Mouse (Mus musculus) testis, adult 2 months (tissue): ENCODE measurements around the gene A230050P20Rik. TPM values are rescaled to one million over a fixed set of nuclear protein-coding genes. Genes with fewer than 3 reads are reported as not detected.

Source experiments
- H3K27ac ChIP-seq: fragments of 200-500 bp; 2 replicates; pipeline ENCODE4 v1.5.1; 2012; ENCODE audit warnings: low read depth, low read length; ENCODE audit not compliant: control insufficient read depth, insufficient read depth
- H3K27me3 ChIP-seq: fragments of 200-500 bp; 2 replicates; pipeline ENCODE4 v1.6.1; 2012; ENCODE audit warnings: mild to moderate bottlenecking, low read length, moderate library complexity; ENCODE audit not compliant: control insufficient read depth, insufficient read depth
- H3K36me3 ChIP-seq: fragments of 200-500 bp; 2 replicates; pipeline ENCODE4 v1.6.1; 2012; ENCODE audit warnings: mild to moderate bottlenecking, low read length; ENCODE audit not compliant: control insufficient read depth, insufficient read depth
- H3K4me1 ChIP-seq: fragments of 200-500 bp; 2 replicates; pipeline ENCODE4 v1.6.1; 2012; ENCODE audit warnings: low read length; ENCODE audit not compliant: control insufficient read depth, insufficient read depth
- H3K4me3 ChIP-seq: fragments of 200-500 bp; 2 replicates; pipeline ENCODE4 v1.5.1; 2012; ENCODE audit warnings: low read depth, mild to moderate bottlenecking, low read length, moderate library complexity, mixed read lengths; ENCODE audit not compliant: control insufficient read depth
- CTCF ChIP-seq: fragments of 200-500 bp; IDR thresholded peaks from 2 replicates; pipeline ENCODE4 v1.5.1; 2012; ENCODE audit warnings: low read depth, mild to moderate bottlenecking, inconsistent platforms, low read length, moderate library complexity; ENCODE audit not compliant: control insufficient read depth, insufficient read depth, insufficient replicate concordance
- POLR2A ChIP-seq: fragments of 200-500 bp; IDR thresholded peaks from 2 replicates; pipeline ENCODE4 v1.6.1; 2012; ENCODE audit warnings: low read depth, mild to moderate bottlenecking, inconsistent platforms, low read length, moderate library complexity; ENCODE audit not compliant: control insufficient read depth
- polyA plus RNA-seq: library from polyadenylated mRNA; depleted of rRNA; stranded (reverse); fragments of >200 nt; gene quantifications from 2 replicates; pipeline ENCODE4 v1.2.3, GENCODE M21; 2012

A230050P20Rik gene
- polyA plus RNA-seq, 1 experiment: 2.6 TPM

DNA sequence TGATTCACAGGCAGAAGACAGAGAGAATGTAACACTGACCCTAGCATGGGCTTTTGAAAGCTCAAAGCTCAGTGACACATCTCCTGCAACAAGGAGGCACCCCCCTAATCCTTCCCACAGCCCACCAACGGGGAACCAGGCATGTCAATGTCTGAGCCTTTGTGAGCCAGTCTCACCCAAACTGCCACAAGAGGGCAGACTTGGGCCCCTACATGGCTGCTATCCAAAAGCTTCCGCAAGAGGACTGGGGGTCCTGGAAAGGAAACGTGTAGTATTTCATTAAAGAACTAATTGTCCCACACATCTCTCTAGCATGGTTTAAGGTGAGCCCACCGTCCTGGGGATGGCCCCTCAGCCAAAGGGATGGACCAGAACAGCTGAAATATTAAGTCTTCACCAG lies 6.6 kb upstream of the A230050P20Rik start:
- Histone ChIP-seq H3K27ac (no peak overlapping the region), H3K36me3 (no peaks in the 10 kb centered on the region), H3K27me3 (no peaks in the 10 kb centered on the region), H3K4me1 (no peaks in the 10 kb centered on the region), H3K4me3 (no peak overlapping the region)
- no peak for TF ChIP-seq POLR2A
- TF ChIP-seq CTCF: no peak

DNA sequence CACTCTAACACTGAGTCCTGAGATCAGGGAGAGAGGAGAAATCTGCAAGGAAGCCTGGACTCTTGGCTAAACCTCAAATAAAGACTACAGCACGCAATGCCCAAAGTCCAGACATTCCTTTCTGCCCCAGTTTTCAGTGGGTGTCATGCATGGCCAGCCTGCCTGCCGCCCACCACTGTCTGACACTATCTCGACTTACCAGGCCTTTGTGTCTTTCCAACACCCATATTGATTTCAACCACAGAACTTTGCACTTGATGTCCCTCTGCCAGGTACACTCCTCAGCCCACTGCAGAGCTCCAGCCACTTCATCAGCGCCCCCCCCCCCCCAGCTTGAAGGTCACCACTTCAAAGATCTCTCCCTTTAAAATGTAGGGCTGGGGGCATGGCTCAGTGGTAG lies 6.2 kb upstream of the A230050P20Rik start:
- TF ChIP-seq CTCF: no peak
- no peak for TF ChIP-seq POLR2A
- no peak overlapping the region for H3K4me3 ChIP-seq
- H3K27me3 ChIP-seq: no peaks in the 10 kb centered on the region
- no peaks in the 10 kb centered on the region for H3K4me1 ChIP-seq
- H3K36me3 ChIP-seq: no peaks in the 10 kb centered on the region
- H3K27ac ChIP-seq: no peak overlapping the region

DNA sequence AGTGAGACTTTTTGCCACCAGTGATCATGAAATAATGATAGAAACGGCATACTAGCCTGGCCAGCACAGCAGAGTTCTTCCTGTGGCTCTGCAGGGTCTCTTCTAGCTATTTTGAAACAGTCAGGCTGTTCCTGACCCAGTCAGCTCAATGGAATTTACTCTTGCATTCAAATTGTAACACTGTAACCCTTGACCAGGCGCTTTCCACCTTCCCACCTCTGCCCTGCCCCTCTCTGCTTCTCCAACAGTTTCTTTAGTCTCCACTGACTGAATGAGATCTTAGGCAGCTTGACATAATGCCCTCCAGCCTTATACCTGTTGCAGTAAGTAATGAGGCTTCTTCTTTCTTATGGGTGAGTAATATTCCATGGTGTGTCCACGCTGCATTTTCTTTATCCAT lies 1.6 kb upstream of the A230050P20Rik start:
- TF ChIP-seq POLR2A (no peak), CTCF (no peak)
- Histone ChIP-seq H3K4me3 (no peak overlapping the region), H3K27ac (no peak overlapping the region), H3K4me1 (peaks cover 7% of the 10 kb centered on the region), H3K27me3 (no peaks in the 10 kb centered on the region), H3K36me3 (no peaks in the 10 kb centered on the region)

GRCm38 (mm10) chr9:20869246-20869645 lies 804 bp downstream of the A230050P20Rik start:
- no peaks in the 10 kb centered on the region for H3K36me3 ChIP-seq
- no peak for TF ChIP-seq POLR2A
- no peak overlapping the region for H3K4me3 ChIP-seq
- H3K4me1 ChIP-seq: peaks cover 7% of the 10 kb centered on the region
- no peak overlapping the region for H3K27ac ChIP-seq
- H3K27me3 ChIP-seq: no peaks in the 10 kb centered on the region

DNA sequence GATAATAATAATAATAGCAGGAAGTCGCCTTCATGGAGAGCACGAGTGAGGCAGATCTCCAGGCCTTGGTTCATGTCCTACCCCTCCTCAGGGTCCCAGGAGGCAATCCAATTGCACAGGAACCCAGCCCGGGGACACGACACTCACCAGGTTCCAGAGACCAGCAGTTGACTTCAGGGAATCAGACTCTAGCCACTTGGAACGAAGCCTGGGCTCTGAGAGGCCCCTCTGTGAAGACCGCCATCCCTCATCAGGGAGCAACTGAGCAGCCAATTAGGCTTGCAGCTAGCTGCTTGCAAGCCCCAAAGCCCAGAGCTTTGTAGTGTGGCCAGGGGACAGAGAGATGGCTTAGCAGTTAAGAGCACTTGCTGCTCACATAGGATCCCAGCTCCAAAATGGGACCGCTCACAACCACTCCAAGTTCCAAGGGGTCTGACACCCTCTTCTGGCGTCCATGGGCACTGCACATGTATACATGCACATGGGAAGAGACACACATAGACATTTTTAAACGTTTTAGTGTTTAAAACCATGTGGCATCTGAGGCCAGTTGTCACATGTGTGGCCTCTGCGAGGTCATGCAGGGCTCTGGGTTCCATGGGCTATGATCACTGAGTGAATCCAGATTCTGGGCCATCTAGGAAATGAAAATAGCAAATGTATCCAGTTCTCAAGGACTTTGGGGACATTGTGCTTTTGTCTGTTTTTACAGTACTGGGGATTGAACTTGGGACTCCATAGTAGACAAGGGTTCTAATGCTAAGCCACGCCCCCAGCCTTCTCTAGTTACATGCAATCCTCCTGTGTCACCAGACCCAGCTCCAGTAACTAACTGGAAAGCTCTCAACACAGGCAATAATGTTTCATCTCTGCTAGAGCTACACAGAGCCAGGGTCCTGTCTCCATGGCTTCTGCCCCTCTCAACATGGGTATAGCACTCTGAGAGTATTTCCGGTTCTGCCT lies 2.0 kb downstream of the A230050P20Rik start:
- Histone ChIP-seq H3K27ac (no peak overlapping the region), H3K4me3 (no peak overlapping the region), H3K4me1 (peaks cover 7% of the 10 kb centered on the region), H3K36me3 (no peaks in the 10 kb centered on the region), H3K27me3 (no peaks in the 10 kb centered on the region)
- TF ChIP-seq CTCF (no peak), POLR2A (no peak)

DNA sequence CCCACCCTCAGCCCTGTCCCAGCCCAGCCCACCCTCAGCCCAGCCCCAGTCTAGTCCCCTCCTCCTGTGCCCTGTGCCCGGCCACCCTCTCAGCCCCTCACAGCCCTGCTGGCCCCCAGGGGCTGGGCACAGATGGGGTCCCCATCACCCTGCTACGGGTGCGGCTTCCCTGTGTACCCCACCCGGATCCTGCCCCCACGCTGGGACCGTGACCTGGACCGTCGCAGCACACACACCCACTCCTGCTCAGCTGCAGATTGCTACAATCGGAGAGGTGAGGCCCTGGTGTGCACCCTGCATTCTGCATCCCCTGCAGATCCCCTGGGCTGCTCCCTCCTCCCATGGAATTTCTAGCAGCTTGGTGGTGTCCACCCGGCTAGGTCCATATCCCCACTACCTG lies 4.5 kb downstream of the A230050P20Rik start:
- TF ChIP-seq CTCF (no peak), POLR2A (no peak)
- Histone ChIP-seq H3K27me3 (no peaks in the 10 kb centered on the region), H3K4me1 (peaks cover 7% of the 10 kb centered on the region), H3K27ac (no peak overlapping the region), H3K4me3 (no peak overlapping the region), H3K36me3 (no peaks in the 10 kb centered on the region)

DNA sequence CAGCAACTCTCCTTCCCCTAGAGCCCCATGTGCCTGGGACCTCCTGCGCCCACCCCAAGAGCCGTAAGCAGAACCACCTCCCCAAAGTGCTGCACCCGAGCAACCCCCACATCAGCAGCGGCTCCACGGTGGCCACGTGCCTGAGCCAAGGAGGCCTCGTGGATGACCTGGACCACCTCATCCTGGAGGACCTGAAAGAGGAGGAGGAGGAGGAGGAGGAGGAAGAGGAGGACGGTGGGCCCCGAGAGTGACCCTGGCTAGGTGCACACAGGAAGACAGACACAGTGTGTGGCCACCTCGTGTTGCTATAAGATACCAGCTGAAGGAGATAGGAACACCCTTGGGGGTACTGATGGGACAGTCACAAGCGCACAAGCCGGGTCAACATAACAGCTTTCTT lies 5.1 kb downstream of the A230050P20Rik start:
- no peaks in the 10 kb centered on the region for H3K27me3 ChIP-seq
- H3K4me3 ChIP-seq: no peak overlapping the region
- TF ChIP-seq CTCF (no peak), POLR2A (no peak)
- no peak overlapping the region for H3K27ac ChIP-seq
- H3K36me3 ChIP-seq: no peaks in the 10 kb centered on the region
- peaks cover 6% of the 10 kb centered on the region for H3K4me1 ChIP-seq
